Mouse (Mus musculus): ENCODE results near the gene Adam23. TPM values are rescaled to one million over a fixed set of nuclear protein-coding genes. Genes with fewer than 3 reads are reported as not detected.
"Not testable (repeated sequence)": the region's sequence is repeated elsewhere in the genome, so short reads cannot be mapped to it uniquely, and the experiment has no call there.

Gene Adam23
- total RNA-seq, 2 experiments from 2014 or later, result 2.2 to 2.8 TPM

GRCm38 (mm10) chr1:63573432-63573831, 127.7 kb downstream of the Adam23 start:
- no peak for DNase-seq (ENCODE audit: low spot score)
- intact Hi-C loops (cut with DNase I), result no loop called here

- no peak for DNase-seq (ENCODE audit: low spot score)
- intact Hi-C loops (cut with DNase I), result no loop called here
Measured at GRCm38 (mm10) chr1:63573864-63574611, 128.3 kb downstream of the Adam23 start.

GRCm38 (mm10) chr1:63576803-63577202, 131.1 kb downstream of the Adam23 start:
- DNase-seq (ENCODE audit: low spot score), result no peak
- intact Hi-C loops (cut with DNase I), result no loop called here

GRCm38 (mm10) chr1:63579153-63579552, 133.5 kb downstream of the Adam23 start:
- intact Hi-C loops (cut with DNase I), result no loop called here
- DNase-seq (ENCODE audit: low spot score), result no peak

- intact Hi-C loops (cut with DNase I), result no loop called here
- DNase-seq (ENCODE audit: low spot score), result no peak
Measured at GRCm38 (mm10) chr1:63586869-63587268, 141.2 kb downstream of the Adam23 start.

DNA sequence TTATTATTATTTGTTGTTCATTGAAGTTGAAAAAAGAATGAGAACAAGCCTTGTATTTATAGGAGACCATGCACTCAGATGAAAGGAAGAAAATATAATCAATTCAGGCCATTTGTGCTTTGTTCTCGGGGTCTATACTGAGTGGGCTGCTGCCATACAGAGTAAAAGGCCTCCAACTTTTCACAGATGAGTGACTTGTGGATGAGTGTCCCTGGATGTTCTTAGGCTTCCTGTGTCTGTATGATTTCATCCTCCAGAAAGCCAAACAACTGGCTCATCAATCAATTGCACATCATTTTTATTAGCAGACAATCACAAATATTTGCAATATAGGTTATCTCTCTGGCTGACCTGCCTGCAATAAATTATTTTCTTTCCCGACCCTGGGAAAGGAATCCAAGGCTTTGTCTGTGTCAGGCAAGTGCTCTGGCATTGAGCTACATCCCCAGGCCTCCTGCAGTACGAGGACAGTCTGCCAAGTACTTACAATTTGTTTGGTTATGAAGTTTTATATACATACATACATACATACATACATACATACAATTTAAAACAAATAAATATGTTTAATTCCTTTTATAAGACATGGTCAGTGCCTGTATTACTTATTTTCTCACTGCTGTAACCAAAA, 158.3 kb downstream of the Adam23 start:
- no peak for DNase-seq (ENCODE audit: low spot score)
- intact Hi-C loops (cut with DNase I), result no loop called here

DNA sequence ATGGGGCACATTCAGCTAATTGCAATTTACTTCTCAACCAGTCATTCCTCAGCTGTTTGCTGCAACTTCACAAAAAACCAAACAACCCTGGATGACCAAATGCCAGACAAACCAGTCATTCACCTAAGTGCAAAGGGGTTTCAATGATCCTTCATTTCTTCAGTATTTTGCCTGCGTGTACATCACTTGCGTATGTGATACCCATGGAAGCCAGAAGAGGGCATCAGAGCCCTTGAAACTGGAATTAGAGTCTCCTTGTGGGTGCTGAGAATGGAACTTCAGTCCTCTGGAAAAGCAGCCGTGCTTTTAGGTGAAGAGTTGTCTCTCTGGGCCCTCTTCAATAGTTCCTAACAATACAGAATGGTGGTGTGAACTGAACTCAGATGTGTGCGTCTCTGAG, 163.9 kb downstream of the Adam23 start:
- no peak for DNase-seq (ENCODE audit: low spot score)
- intact Hi-C loops (cut with DNase I), result no loop called here

GRCm38 (mm10) chr1:63614594-63614993, 168.9 kb downstream of the Adam23 start:
- DNase-seq (ENCODE audit: low spot score), result no peak
- intact Hi-C loops (cut with DNase I), result no loop called here

GRCm38 (mm10) chr1:63615668-63616067, 170.0 kb downstream of the Adam23 start, which contains the start of gene Gm39653:
Gm39653 (plus strand) TSS chr1:63615968.
- intact Hi-C loops (cut with DNase I), result no loop called here
- no peak for DNase-seq (ENCODE audit: low spot score)

DNA sequence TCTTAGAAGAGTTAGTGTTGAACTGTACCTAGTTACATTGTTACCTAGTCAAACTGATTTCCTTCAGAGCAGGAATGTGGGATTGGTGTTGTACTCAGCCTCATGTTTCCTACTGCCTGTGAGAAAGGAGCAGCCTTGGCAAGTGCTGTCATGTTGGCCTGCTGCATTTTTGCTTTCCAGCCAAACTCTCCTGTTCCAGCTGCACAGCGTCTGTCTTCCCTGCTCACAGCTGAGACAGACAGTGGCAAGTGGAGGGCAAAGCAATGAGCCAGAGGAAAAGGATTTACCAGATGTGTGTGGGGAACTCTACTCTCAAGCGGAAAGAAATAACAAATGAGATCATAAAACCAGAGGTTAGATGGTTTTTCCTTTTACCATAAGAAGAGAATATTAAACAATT, 182.5 kb downstream of the Adam23 start:
- DNase-seq (ENCODE audit: low spot score), result no peak
- intact Hi-C loops (cut with DNase I), result no loop called here

GRCm38 (mm10) chr1:63630390-63630789, 184.7 kb downstream of the Adam23 start:
- not testable (repeated sequence) for DNase-seq (ENCODE audit: low spot score)

GRCm38 (mm10) chr1:63639921-63640320, 194.2 kb downstream of the Adam23 start:
- no peak for DNase-seq (ENCODE audit: low spot score)
- intact Hi-C loops (cut with DNase I), result no loop called here

More at GRCm38 (mm10) chr1:63630390-63630789, 184.7 kb downstream of the Adam23 start:
- intact Hi-C loops (cut with DNase I), result not testable (repeated sequence)

Other genes starting within 250 kb of the Adam23 start
- under 1 TPM; 0.31 to 0.49 TPM for gene Gpr1, start 231.3 kb upstream of the Adam23 start, total RNA-seq (2021)
- under 1 TPM; 0.39 to 0.49 TPM for gene Zdbf2, start 172.6 kb upstream of the Adam23 start, total RNA-seq (2021)
- gene Gm39653, start 170.1 kb downstream of the Adam23 start, total RNA-seq (2021), result not detected
- gene Dytn, start 241.0 kb downstream of the Adam23 start, total RNA-seq (2021), result not detected

Measured in heart, postnatal 25 days (tissue).